Mouse (Mus musculus): ENCODE data around the gene Nutf2.

Gene Nutf2

GRCm38 (mm10) chr8:105855248-105856167 is 4.9 kb upstream of the Nutf2 start:
- peak; percentile 64 for DNase-seq

GRCm38 (mm10) chr8:105856168-105856835 is 4.1 kb upstream of the Nutf2 start:
- no peak for DNase-seq

- no peak for DNase-seq
Observed at GRCm38 (mm10) chr8:105858495-105858894, 1.9 kb upstream of the Nutf2 start.

- DNase-seq = no peak
Observed at GRCm38 (mm10) chr8:105859314-105859713, 1.1 kb upstream of the Nutf2 start.

GRCm38 (mm10) chr8:105861951-105862350 is 1.6 kb downstream of the Nutf2 start:
- DNase-seq = peak; percentile 35

- DNase-seq = no peak
Observed at GRCm38 (mm10) chr8:105866364-105867029, 6.1 kb downstream of the Nutf2 start.

GRCm38 (mm10) chr8:105874301-105874700 is 13.9 kb downstream of the Nutf2 start:
- no peak for DNase-seq

GRCm38 (mm10) chr8:105880754-105881520 is 20.6 kb downstream of the Nutf2 start, which contains the start of gene Edc4:
Gene Edc4 (plus strand): TSS chr8:105880881.
- DNase-seq = peak; percentile 88

GRCm38 (mm10) chr8:105889756-105890465 is 29.5 kb downstream of the Nutf2 start:
- no peak for DNase-seq

GRCm38 (mm10) chr8:105890870-105891269 is 30.5 kb downstream of the Nutf2 start:
- DNase-seq = no peak

GRCm38 (mm10) chr8:105892432-105892831 is 32.1 kb downstream of the Nutf2 start:
- DNase-seq = peak; percentile 20

GRCm38 (mm10) chr8:105893339-105893738 is 33.0 kb downstream of the Nutf2 start, which contains the start of gene Nrn1l:
Gene Nrn1l (plus strand): TSS chr8:105893567.
- peak; percentile 86 for DNase-seq

GRCm38 (mm10) chr8:105897801-105898480 is 37.6 kb downstream of the Nutf2 start:
- DNase-seq = no peak

GRCm38 (mm10) chr8:105900180-105900940 is 40.0 kb downstream of the Nutf2 start, which contains the start of gene Pskh1:
Gene Pskh1 (plus strand): TSS chr8:105900441.
- DNase-seq = peak; percentile 96

- no peak for DNase-seq
Observed at GRCm38 (mm10) chr8:105900941-105901616, 40.7 kb downstream of the Nutf2 start.

GRCm38 (mm10) chr8:105919390-105919789 is 59.0 kb downstream of the Nutf2 start:
- DNase-seq = no peak

GRCm38 (mm10) chr8:105925123-105925522 is 64.7 kb downstream of the Nutf2 start:
- no peak for DNase-seq
